Mouse (Mus musculus): ENCODE measurements around the gene Arhgef3.
A peak's percentile ranks its signal among the peaks of the same experiment; 100 is the strongest.

The Arhgef3 gene

DNA sequence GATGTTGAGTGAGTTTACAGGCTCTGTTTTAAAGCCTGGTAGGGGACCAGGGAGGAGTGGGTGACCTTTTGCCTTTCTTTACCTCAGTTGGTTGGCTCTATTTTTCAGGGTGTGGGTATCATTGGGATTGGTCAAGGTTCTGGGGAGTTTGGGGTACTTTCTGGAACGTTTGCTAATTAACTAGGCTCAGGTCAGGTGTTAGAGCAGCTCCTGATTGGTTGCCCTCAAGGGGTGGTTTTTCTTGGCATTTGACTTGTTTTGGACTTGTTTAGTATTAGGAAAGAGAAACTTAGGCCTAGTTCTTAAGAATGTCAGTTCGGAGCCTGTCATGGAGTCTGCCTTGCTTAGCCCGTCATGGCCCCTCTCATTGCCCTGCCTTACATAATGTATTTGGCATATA lies 322.1 kb downstream of the Arhgef3 start:
- DNase-seq = no peak

DNA sequence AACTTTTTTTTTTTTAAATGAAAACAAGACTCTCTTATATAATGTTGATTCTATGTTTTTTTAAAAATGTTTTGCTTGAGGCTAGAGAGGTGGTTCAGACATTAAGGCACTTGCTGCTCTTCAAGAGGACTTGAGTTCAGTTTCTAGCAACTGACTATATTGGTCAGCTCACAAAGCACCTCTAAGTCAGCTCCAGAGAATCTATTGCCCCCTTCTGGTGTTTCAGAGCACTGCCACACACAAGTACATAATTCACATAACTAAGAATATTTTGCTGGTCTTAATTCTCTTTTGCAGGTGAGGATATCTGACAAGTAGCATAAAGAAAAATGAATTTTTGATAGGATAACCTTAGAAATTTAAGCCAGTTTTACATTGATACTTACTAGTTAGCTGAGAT lies 326.2 kb downstream of the Arhgef3 start:
- DNase-seq = no peak

DNA sequence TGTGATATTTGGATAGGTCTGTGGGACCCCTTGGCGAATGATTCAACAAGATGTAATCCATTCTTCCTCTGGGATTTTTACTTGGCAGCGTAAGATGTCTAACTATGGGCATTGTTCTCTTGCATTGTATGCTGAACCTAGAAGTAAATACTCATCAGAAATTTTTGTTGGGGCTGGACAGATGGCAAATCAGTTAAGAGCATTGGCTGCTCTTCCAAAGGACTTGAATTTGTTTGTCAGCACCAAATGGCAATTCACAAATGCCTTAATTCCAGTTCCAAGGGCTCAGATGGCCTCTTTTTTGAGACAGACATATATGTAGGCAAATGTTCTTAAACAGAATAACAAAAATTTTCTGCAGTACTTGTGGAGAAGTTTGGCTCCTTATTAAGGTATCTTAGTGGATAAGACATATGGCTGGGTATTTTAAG lies 330.2 kb downstream of the Arhgef3 start:
- peak; percentile 37 for DNase-seq

DNA sequence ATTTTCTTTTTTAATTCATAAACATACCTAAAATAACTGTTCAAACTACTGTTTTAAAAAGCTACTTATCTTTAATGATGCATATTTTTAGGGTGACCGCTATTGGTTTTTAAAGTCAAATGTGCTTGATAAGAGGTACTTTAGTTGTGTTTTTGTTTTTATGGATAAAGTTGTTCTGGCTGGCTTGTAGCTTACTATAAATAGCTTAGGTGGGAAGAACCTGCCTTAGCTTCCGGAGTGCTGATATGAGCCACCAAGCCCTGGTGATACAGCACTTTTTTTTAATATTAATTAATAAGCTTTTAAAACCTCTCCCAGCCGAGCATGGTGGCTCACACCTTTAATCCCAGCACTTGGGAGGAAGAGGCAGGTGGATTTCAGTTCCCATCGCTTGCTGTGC lies 332.3 kb downstream of the Arhgef3 start:
- DNase-seq = no peak
